Mouse (Mus musculus) erythroblast, adult 5-6 weeks (primary cell): ENCODE data around the gene Naip1. TPM values are rescaled to one million over a fixed set of nuclear protein-coding genes. Genes with fewer than 3 reads are reported as not detected.
"Not testable (repeated sequence)": the region's sequence is repeated elsewhere in the genome, so short reads cannot be mapped to it uniquely, and the experiment has no call there.

Source experiments
- ATAC-seq: replicated peaks from 2 replicates; pipeline ENCODE4 v1.8.0; 2016; ENCODE audit warnings: moderate number of reproducible peaks, mild to moderate bottlenecking, moderate TSS enrichment, inconsistent platforms; ENCODE audit not compliant: poor library complexity, low FRiP score, severe bottlenecking
- total RNA-seq, 2 experiments: library from RNA; stranded (forward) in 1 of 2; stranded (reverse) in 1 of 2; fragments of 150-400 nt in 1 of 2; fragments of 200-764, 138-1000 nt in 1 of 2; gene quantifications; 2 replicates each; pipeline versions ENCODE4 v1.2.3 to v1.2.4; 2015 to 2017; ENCODE audit warnings: low replicate concordance in 2 of 2

Naip1 gene
- total RNA-seq, 2 experiments from 2014 or later = 0.51 TPM; not detected in 1

DNA sequence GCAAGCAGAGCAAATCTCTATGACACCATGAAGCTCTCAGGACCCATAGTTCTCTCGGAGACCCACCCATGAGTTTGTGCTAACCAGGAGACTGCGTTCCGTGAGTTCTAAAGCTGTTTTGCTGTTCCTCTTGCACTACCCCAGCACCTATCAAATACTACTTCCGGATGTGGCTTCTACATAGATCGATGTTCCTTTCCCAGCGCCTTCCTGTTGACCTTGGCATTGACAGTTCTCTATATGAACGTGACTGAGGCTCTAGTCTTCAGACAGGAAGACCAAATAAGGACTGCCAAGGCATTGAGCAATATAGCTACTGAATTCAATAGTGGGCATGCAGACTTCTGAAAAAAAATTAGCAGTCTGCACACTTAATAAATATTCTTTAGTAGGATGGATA is 44.4 kb downstream of the Naip1 start:
- no peak for ATAC-seq

DNA sequence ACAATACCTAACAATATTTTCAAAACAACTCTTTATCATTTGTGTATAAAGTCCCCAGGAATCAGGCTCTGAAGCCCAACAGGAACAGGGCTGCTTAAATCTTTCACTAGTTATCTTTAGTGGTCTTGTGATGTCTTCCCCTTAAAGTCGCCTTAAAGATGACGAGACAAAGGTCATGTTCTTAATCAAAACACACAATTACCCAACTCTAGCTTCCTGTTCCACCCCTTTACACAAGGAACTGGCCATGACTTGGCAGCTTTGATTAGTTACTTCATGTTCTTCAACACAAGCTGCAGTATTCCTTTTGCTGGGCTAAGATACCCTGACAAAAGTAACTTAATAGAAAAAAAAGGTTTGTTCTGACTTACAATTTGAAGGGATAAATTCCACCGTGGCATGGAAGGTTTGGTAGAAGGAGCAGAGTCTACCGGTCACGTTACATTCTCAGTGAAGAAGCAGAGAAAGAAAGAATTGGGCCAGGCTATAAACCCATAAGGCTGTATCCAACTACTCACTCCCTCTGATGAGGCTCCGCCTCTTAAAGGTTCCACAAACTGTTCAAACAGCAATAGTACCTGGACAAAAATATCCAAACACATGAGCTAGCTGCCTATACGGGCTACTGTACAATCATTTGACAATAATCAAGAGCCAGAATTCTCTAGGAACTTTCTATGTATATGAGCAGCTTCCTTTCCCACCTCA is 49.6 kb downstream of the Naip1 start:
- not testable (repeated sequence) for ATAC-seq

DNA sequence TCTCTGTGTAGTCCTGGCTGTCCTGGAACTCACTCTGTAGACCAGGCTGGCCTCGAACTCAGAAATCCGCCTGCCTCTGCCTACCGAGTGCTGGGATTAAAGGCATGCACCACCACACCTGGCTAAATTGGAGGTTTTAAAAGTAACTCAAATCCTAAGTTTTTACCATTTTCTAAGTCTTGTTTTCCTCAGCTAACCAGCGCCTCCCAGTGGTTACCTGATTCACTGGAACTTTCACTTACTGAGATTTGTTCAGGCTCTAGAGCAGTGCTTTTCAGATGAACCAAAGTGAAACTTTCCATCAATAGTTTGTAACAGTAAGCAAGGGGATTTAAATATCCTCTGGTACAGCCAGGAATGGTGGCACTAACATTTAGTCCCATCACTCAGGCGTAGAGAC is 61.6 kb downstream of the Naip1 start:
- not testable (repeated sequence) for ATAC-seq

DNA sequence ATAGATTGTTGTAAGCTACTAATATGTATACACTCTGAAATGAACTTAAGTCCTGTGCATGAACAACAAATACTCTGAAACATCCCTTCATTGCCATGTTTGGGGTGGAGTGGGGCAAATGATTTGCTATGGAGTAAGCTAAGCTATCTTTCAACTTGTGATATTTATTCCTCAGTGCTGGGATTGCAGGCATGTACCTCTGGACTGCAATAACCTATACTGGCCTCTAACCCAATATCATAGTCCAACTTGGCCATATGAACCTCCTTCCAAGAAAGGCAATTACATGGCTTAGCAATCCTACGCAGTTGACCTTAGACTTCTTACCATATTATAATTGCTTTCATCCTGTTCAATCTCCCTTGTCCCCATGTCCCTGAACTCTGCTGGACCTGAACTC is 82.1 kb downstream of the Naip1 start:
- no peak for ATAC-seq

Other genes with a start within 250 kb of the Naip1 start
- gene Naip5, start 206.5 kb downstream of the Naip1 start, total RNA-seq (2015; ENCODE audit: low replicate concordance) = 1.7 and 8.3 TPM in 2 replicates
- 5.2 and 6.2 TPM in 2 replicates for gene Naip5, start 206.5 kb downstream of the Naip1 start, total RNA-seq (2017; ENCODE audit: low replicate concordance)
- 4.8 and 8.8 TPM in 2 replicates for gene Naip6, start 135.2 kb downstream of the Naip1 start, total RNA-seq (2015; ENCODE audit: low replicate concordance)
- gene Naip6, start 135.2 kb downstream of the Naip1 start, total RNA-seq (2017; ENCODE audit: low replicate concordance) = 2.5 and 4.3 TPM in 2 replicates
- 10.0 and 12.9 TPM in 2 replicates for gene Gtf2h2, start 39.7 kb upstream of the Naip1 start, total RNA-seq (2015; ENCODE audit: low replicate concordance)
- gene Gtf2h2, start 39.7 kb upstream of the Naip1 start, total RNA-seq (2017; ENCODE audit: low replicate concordance) = 28.4 and 47.4 TPM in 2 replicates
- not detected in 2 replicates for gene Ocln, start 99.8 kb upstream of the Naip1 start, total RNA-seq (2015; ENCODE audit: low replicate concordance)
- gene Ocln, start 99.8 kb upstream of the Naip1 start, total RNA-seq (2017; ENCODE audit: low replicate concordance) = 1.4 TPM in 1 of 2 replicates, not detected in the other
- gene Marveld2, start 164.1 kb upstream of the Naip1 start, total RNA-seq (2015; ENCODE audit: low replicate concordance) = 0.63 TPM in 1 of 2 replicates, not detected in the other
- gene Marveld2, start 164.1 kb upstream of the Naip1 start, total RNA-seq (2017; ENCODE audit: low replicate concordance) = 0.26 TPM in 1 of 2 replicates, not detected in the other
- gene Ak6, start 198.1 kb upstream of the Naip1 start, total RNA-seq (2015; ENCODE audit: low replicate concordance) = 84.9 and 114 TPM in 2 replicates
- gene Ak6, start 198.1 kb upstream of the Naip1 start, total RNA-seq (2017; ENCODE audit: low replicate concordance) = 38.1 and 53.0 TPM in 2 replicates
- 10.7 and 19.2 TPM in 2 replicates for gene Rad17, start 198.2 kb upstream of the Naip1 start, total RNA-seq (2015; ENCODE audit: low replicate concordance)
- 14.7 and 20.5 TPM in 2 replicates for gene Rad17, start 198.2 kb upstream of the Naip1 start, total RNA-seq (2017; ENCODE audit: low replicate concordance)
- 3.3 and 15.0 TPM in 2 replicates for gene Taf9, start 198.7 kb upstream of the Naip1 start, total RNA-seq (2015; ENCODE audit: low replicate concordance)
- 2.2 and 16.3 TPM in 2 replicates for gene Taf9, start 198.7 kb upstream of the Naip1 start, total RNA-seq (2017; ENCODE audit: low replicate concordance)
- 8.8 and 13.2 TPM in 2 replicates for gene Ccdc125, start 216.8 kb upstream of the Naip1 start, total RNA-seq (2015; ENCODE audit: low replicate concordance)
- gene Ccdc125, start 216.8 kb upstream of the Naip1 start, total RNA-seq (2017; ENCODE audit: low replicate concordance) = 17.0 and 18.6 TPM in 2 replicates